Mouse (Mus musculus): ENCODE measurements around the gene Gzmd.
A peak's percentile ranks its signal among the peaks of the same experiment; 100 is the strongest.
"Not testable (repeated sequence)": the region's sequence is repeated elsewhere in the genome, so short reads cannot be mapped to it uniquely, and the experiment has no call there.

The Gzmd gene

DNA sequence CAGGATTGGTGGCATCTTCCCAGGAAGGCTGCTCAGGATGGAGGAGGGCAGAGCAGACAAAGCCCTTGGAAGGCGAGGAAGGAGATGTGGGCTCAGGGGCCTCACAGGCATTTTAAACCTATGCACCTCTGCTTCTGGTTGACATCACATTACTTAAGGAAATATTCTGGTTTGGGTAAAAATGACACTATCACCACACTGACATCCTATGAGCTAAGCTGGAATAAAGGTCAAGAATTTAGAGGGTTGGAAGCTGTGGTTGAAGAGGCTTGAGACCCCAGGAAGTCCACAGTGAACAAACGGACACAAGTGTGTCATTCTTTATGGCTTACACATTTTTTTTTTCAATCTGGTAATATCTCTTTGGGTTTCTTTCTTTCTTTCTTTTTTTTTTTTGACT is at the start of gene Gzmd:
TSS of gene Gzmd (minus strand) at position 101 of the 400 bp plus-strand sequence.
- not testable (repeated sequence) for DNase-seq (ENCODE audit: low read depth, low spot score)

DNA sequence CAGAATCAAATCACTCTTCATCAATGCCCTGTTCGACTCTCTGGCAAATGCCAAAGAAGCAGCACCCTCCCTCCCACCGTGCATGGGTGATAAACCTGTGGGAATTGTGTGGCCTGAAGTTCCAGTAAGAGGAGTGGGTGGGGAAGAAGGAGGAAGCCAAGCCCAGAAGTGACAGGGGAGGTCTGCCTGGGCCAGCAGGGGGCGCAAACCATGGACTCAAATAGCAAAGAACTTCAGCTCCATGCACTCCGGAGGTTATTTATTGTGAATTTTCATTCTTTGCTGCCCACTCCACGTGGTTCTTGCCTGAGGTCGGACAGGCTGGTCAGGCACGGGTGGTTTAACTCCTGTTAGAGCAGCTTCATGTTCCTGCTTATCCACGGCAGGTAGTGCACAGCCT is 45.2 kb upstream of the Gzmd start:
- DNase-seq (ENCODE audit: low read depth, low spot score) = peak; percentile 64

DNA sequence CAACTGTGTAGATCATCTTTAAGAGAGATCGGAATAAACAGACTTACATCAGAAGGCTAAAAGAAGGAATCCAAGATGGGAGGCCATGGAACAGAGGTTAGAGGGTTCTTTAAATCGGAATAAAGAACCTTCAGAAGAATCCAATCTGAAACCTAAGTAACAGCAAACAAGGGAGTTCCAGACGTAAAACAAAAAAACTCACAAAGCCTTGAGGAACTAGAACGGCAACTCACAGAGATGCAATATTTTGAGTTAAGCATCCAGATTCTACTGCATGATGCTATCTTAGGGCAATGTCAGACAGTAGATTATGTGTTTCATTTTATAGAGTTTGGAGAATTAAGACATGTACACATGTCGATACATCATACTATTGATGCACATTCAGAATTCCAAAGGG is 42.1 kb upstream of the Gzmd start, which contains the start of gene Gzmn:
TSS of gene Gzmn (minus strand) at position 101 of the 400 bp plus-strand sequence.
- no peak for DNase-seq (ENCODE audit: low read depth, low spot score)

DNA sequence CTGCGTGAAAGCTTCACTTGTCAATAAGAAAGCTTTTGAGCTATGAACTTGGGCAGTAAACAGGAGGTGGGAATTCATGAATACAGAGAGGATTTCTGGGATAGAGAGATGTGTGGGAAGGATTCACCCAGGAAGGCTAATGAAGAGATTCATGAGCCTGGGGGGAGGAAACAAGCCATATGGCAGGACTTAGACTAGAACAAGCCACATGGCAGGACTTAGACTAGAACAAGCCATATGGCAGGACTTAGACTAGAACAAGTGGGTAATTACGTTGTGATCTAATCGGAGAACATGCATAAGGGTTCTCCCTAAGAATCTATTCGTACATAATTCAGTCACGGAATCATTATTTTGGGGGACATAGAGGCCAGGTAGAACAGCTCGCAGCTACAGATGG is 41.0 kb upstream of the Gzmd start:
- DNase-seq (ENCODE audit: low read depth, low spot score) = no peak

DNA sequence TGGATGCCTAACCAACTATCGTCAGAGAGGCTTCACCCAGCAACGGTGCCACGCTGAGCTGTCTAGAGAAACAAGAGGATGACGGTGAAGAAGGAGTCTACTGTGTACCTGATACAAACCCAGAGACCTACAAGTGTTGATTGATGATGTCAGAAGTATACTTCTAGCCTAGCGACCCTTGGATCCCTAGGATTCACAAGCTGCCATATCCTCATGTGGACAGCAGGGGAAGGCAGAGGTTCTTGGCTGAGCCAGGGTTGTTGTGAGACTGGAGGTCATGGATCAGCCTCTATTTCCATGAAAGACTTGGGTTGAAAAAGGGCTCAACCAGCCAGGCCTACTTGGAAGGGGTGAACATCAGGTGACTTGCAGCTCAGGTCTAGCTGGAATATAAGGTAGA is 40.3 kb upstream of the Gzmd start:
- DNase-seq (ENCODE audit: low read depth, low spot score) = no peak

DNA sequence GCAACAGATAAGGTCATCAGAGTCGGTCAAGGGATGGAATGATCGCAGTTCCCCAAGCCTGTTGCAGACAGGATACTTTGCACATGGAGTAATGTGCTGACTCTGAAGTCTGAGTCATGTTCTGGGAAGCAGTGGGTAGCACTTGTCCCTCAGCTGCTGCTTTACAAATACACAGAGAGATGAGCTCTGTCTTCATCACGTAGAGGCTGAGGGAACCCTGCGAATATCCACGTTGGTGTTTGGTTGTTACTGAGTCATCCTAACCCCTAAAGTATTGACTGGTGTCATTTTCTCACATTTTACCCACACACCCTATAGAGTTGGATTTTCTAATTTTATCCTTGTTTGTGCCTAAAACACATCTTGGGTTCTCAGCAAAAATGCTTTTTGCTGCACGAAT is 35.6 kb upstream of the Gzmd start:
- no peak for DNase-seq (ENCODE audit: low read depth, low spot score)

DNA sequence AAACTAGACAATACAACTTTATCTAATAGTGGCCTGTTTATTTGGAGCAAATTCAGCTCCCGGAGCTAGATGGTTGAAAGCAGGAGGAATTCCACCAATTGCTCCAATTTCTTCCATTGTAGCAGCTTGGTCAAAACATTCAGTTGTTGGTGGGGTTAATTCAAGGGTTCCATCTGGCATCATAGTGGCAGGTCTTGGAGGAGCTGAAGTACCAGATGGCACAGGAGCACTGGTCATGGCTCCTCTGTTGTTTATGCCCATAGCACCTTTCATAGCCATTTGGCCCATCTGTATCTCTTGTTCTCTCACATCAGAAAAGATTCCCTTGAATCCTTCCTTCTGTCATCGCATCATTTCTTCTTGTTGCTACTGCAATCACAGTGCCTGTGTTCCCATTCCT is 29.7 kb upstream of the Gzmd start:
- DNase-seq (ENCODE audit: low read depth, low spot score) = no peak

DNA sequence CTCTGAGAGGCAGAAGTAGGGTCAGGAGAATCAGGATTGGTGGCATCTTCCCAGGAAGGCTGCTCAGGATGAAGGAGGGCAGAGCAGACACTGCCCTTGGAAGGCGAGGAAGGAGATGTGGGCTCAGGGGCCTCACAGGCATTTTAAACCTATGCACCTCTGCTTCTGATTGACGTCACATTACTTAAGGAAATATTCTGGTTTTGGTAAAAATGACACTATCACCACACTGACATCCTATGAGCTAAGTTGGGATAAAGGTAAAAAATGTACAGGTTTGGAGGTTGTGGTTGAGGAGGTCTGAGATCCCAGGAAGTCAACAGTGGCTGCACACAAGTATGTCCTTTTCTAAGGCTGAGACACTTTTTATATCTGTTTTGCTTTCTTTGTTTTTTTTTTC is 27.1 kb upstream of the Gzmd start, which contains the start of gene Gzmg:
TSS of gene Gzmg (minus strand) at position 101 of the 400 bp plus-strand sequence.
- not testable (repeated sequence) for DNase-seq (ENCODE audit: low read depth, low spot score)

DNA sequence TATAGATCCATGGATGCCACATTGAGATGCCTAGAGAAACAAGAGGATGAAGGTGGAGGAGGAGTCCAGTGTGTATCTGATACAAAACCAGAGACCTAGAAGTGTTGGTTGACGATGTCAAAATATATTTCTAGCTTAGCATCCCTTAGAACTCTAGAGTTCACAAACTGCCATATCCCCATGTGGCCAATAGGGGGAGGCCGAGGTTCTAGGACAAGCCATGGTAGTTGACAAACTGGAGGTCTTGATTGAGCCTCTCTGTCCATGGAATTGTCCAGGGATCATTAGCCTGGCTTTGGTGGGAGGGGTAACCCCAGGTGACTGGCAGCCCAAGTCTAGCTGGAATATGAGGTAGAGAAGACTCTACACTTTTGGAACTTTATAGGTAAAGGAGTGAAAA is 22.9 kb upstream of the Gzmd start:
- DNase-seq (ENCODE audit: low read depth, low spot score) = peak; percentile 14

DNA sequence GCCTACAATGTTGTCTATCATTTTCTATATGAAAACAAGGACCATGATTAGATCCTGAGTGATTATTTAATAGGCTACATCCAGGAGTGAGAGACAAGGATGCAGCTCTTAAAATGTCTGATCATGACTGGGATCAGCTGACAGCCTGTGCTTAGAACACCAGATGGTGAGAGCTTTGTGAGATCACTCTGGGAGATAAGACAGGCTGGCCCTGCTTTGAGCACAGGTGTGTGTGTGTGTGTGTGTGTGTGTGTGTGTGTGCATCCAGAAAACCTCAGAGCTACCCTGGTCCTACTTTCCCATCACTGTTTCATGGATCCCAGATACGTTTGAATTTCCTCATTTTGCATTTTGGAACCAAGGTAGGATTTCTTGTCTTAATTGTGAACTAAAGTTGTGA is 1.3 kb upstream of the Gzmd start:
- not testable (repeated sequence) for DNase-seq (ENCODE audit: low read depth, low spot score)

DNA sequence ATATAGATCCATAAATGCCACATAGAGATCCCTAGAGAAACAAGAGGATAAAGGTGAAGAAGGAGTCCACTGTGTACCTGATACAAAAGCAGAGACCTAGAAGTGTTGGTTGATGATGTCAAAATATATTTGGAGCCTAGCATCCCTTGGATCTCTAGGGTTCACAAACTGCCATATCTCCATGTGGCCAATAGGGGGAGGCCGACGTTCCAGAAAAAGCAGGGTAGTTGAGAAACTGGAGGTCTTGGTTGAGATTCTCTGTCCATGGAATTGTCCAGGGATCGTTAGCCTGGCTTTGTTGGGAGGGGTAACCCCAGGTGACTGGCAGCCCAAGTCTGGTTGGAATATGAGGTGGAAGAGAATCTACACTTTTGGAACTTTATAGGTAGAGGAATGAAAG is 4.1 kb downstream of the Gzmd start:
- no peak for DNase-seq (ENCODE audit: low read depth, low spot score)

DNA sequence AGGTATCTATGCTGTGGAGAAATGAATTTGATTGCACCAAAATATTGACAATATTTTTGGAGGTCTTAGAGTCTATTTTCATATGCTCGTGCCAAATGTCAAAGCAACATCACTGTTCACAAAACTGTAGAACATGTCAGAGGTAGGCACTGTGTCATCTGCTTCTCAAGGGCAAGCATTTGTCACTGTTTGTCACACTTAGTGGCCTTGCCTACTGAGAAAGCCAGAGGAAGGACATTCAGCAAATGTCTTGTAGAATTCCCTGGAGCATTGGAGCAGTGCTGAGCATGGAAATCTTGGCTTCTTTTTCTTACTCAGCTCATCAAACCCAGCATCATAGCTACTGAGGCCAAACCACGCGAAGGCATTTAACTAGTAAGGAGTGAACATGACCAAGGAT is 8.9 kb downstream of the Gzmd start:
- no peak for DNase-seq (ENCODE audit: low read depth, low spot score)

DNA sequence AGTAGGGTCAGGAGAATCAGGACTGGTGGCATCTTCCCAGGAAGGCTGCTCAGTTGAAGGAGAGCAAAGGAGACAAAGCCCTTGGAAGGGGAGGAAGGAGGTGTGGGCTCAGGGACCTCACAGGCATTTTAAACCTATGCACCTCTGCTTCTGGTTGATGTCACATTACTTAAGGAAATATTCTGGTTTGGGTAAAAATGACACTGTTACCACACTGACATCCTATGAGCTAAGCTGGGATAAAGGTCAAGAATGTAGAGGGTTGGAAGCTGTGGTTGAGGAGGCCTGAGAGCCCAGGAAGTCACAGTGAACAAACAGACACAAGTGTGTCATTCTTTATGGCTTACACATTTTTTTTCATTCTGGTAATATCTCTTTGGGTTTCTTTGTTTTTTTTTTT is 11.9 kb downstream of the Gzmd start, which contains the start of gene Gzme:
TSS of gene Gzme (minus strand) at position 101 of the 400 bp plus-strand sequence.
- no peak for DNase-seq (ENCODE audit: low read depth, low spot score)

DNA sequence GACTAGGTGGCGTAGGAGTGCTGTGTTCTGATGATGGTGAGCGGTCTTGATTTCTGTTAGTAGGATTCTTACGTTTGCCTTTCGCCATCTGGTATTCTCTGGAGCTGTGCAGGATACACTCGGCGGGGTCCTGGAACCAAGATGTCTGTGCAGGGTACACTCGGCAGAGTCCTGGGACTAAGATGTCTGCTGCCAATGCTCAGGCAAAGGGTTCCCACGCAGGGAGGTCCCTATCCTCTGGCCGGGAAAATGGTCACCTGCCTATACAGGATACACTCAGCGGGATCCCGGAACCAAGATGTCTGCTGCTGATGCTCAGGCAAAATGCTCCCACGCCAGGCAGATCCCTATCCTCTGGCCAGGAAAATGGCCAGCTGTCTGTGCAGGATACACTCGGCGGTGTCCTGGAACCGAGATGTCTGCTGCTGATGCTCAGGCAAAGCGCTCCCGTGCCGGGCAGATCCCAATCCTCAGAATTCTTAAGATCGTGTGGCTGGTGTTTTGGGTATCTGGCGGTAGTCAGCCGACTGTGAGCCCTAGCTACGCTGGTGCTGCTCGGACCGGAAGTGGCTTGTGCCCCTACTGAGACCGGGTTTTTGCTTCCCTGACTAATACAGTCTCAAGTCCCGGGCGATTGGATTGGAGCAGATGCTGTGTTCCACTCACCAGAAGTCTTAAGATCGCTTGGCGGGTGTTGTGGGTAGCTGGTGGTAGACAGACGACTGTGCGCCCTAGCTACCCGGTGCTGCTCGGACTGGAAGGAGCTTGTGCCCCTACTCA is 16.7 kb downstream of the Gzmd start:
- DNase-seq (ENCODE audit: low read depth, low spot score) = peak; percentile 70

DNA sequence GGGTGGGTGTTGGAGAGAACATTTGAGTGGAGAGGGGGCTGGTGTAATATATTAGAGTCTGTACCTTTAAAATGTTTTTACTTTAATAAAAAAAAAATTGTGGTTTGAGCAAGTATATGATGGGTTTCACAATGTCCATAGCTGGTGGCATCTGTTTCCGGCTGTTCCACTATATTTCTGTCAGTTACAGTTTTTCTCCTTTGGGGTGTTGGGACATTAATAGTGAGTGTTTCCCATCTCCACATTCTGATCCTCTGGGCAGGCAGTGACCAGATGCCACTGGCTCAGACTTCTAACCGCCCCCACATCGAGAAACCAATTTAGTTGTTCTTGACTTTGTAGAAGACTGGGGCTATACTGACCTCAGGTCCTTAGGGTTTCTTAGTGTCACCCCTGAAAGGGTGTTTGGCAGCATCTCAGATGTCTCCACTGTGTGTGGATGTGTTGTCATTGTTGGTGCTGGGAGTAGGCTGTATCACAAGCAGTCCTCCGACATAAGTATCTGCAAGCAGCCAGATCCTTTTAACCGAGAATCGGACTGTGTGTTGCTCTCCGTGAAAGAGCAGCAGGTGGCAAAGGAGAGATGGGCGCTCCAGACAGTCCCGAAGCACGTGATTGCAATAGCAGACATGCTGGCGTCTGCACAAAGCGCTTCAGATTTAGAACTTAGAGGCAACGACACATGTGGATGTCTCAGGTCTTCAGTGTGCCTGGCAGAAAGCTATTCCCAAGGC is 26.8 kb downstream of the Gzmd start:
- no peak for DNase-seq (ENCODE audit: low read depth, low spot score)

DNA sequence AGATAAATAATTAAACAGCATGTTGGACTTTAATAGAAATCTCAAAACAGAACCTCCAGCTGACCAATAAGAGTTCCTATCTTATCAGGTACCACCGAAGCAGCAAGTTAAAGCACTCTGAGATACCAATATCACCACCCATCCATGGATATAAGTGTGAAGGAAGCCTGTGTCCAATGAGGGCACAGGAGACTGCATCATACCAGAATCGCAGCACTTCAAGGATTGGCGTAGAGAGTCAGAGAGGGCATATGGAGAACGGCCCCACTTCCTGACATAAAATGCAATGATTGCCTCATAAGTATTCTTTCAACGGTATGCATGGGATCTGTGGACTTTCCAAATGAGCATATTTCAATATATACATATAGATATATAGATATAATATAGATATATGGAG is 27.4 kb downstream of the Gzmd start:
- no peak for DNase-seq (ENCODE audit: low read depth, low spot score)

DNA sequence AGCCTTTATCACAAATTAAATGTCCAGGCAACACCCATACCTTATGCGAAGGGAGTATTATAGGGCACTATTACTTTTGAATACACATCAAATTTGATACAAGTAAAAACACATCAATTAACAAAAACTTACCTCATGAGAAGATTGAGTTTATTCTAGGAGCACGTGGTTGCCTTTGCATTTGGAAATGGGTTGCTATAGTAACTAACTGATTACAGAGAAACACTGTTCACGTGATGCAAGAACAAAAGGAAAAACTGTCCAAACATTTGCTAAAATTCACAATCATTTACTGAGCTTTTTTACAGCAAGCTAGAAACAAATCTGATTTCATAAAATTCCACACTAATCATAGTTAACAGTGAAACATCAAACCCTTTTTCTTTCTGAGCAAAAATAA is 29.0 kb downstream of the Gzmd start:
- DNase-seq (ENCODE audit: low read depth, low spot score) = no peak

DNA sequence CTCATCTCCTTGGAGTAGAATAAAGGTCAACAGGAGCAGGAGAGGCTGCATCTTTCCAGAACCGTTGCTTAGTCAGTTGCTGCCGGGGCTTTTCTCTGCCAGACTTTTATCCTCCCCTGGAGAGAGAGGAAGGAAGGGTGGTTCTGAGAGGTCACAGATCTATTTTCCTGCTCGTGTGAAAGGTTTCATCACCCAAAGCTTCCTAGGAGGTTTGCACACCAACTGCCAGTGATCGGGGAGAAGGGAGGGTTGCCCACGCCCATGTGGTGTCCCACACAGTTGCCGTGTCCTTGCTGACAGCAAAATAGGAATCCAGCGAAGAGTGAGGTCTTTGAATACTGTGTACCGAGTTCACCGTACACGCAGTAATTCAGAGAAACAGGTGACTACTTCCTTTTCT is 30.0 kb downstream of the Gzmd start, which contains the start of gene Ctsg:
TSS of gene Ctsg (minus strand) at position 189 of the 400 bp plus-strand sequence.
- DNase-seq (ENCODE audit: low read depth, low spot score) = no peak

DNA sequence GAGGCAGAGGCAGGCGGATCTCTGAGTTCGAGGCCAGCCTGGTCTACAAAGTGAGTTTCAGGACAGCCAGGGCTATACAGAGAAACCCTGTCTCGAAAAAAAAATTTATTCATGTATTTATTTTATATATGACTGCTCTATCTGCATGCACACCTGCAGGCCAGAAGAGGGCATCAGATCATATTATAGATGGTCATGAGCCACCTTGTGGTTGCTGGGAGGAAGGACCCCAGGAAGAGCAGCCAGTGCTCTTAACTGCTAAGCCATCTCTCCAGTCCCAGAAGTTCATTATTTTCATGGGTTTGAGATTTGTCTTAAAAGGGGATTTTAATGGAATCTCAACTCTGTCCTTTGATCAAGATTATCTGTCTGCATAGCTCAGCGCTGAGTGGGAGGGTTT is 33.5 kb downstream of the Gzmd start:
- peak; percentile 66 for DNase-seq (ENCODE audit: low read depth, low spot score)

DNA sequence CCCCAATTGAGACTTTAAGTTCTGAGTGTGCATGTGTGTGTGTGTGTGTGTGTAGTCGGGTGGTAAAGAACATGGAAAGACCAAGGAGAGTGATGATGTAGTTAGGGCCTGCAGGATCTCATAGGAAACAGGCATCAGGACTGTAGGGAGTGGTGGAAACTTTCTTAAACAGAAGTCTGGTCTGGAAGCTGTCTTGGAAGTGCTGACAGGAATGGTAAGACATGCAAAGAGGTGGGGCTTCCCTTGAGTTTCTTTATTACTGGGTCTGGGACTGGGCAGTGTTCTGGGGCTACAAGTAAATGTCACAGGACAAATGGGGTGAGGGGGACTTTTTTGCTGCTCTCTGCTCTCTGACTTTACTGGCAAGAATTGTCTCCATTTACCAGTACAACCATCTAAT is 34.8 kb downstream of the Gzmd start:
- DNase-seq (ENCODE audit: low read depth, low spot score) = no peak

DNA sequence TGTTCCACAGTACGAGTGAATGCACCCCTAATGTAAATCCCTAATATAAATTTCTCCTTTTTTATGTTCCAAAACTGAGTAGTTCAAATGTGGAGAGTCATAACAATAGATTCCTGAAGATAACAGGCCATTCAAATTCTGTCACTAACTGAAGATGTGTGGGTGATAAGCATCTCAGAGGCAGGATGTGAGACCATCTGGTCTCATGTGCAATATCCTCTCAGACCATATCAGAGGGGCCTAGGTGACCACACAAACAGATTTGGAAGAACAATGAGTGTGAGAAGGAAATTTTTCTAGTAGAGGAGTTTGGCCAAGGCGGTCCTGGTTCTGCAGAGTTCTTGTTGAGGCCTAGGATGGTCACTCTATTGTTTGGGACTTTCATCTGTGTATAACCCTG is 39.1 kb downstream of the Gzmd start:
- no peak for DNase-seq (ENCODE audit: low read depth, low spot score)

DNA sequence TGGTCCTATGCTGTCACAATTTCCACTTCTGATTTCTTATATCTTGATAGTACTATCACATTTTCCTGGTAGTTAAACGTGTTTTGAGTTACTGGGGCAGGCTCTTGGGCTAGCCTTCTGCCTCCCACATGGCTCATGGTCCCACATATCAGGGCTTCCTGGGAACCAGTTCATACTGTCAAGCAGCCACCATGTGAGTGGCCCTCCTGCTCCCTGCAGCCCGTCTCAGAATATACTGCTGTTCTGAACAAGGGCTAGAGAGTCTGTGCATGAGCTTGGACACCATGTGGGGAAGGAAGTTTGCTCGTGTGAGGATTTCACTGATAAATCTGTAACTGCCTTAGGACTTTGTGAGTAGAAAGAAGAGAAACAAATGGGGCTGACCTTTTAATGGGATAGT is 45.7 kb downstream of the Gzmd start:
- DNase-seq (ENCODE audit: low read depth, low spot score) = no peak

DNA sequence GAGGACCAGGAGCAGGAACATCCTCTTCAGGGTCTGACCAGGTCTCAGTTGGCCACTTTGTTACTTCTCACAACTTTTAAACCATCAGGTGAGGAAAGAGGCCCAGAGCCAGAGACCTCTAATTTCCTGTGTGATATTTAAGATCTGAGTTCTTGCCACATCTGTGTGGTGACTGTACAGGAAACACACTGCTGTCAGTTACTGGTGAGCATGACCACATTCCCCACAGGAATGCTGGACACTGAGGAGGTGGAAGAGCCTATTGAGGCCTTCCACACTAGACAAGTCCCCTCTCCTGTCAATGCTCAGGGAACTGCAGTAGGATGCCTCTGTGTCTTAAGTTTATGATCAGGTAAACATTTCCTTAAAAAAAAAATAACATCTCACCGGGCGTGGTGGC is 47.2 kb downstream of the Gzmd start, which contains the start of gene Mcpt8:
TSS of gene Mcpt8 (minus strand) at position 107 of the 400 bp plus-strand sequence.
- DNase-seq (ENCODE audit: low read depth, low spot score) = no peak
